Mouse (Mus musculus) brain, embryonic 14.5 days (tissue): ENCODE results near the gene Hnrnpm. TPM values are rescaled to one million over a fixed set of nuclear protein-coding genes. Genes with fewer than 3 reads are reported as not detected.
"Not testable (repeated sequence)": the region's sequence is repeated elsewhere in the genome, so short reads cannot be mapped to it uniquely, and the experiment has no call there.

Experiments
- DNase-seq: peaks from one replicate; pipeline ENCODE4 v3.0.0-alpha.2; 2011; ENCODE audit warnings: low read depth
- CTCF ChIP-seq: fragments of 200-500 bp; IDR thresholded peaks from 2 replicates; pipeline ENCODE4 v1.5.1; 2012; ENCODE audit warnings: inconsistent platforms, mild to moderate bottlenecking, moderate library complexity, borderline replicate concordance; ENCODE audit not compliant: insufficient read depth, insufficient read length; ENCODE audit errors: extremely low read depth
- POLR2A ChIP-seq: fragments of 200-500 bp; IDR thresholded peaks from 2 replicates; pipeline ENCODE4 v1.6.1; 2012; ENCODE audit warnings: mild to moderate bottlenecking, inconsistent platforms, borderline replicate concordance; ENCODE audit not compliant: poor library complexity, insufficient read depth, insufficient read length, severe bottlenecking; ENCODE audit errors: extremely low read depth
- polyA plus RNA-seq: library from polyadenylated mRNA; depleted of rRNA; stranded (reverse); fragments of >200 nt; gene quantifications from 2 replicates; pipeline ENCODE4 v1.2.3, GENCODE M21; 2012; rRNA removed

Gene Hnrnpm
- 206 and 243 TPM in 2 replicates for polyA plus RNA-seq

DNA sequence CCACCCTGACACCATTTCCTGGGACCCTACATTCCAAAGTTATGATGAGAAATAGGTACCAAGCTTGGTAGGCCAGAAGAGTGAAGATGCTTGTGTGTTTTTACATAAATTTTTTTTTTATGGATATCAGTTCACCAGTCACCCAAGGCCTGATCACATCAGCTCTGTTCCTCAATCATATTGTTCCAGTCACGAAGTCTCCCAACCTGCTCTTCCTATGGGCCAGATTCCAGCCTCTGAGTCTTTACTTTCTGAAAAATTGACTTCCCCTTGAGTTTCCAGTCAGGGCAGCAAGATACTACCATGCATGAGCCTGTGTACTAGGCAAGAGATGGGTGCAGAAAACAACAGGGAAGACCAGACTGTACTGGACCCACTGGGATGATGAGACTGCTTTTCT lies at the start of gene Hnrnpm:
Hnrnpm (minus strand) TSS at position 101 of the 400 bp plus-strand sequence.
- TF ChIP-seq CTCF (no peak), POLR2A (no peak)
- DNase-seq, result no peak

DNA sequence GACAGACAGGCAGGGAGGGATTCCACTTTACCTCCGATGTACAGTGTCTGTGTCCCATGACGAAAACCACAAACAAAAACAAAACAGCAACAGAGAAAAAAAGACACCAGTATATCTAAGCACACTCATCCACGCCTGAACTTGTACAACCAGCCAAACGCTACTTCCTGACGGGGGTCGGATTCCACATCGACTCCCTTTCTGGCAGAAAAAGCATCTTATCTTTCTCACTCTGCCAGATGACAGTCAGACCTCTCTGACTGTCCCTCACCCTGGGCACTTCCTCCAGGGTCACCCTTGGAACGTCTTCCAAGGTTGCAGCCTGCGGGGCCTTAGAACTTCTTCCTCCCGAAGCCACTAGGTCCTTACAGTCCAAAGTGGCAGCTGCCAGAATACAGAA lies 46.9 kb upstream of the Hnrnpm start:
- not testable (repeated sequence) for DNase-seq

DNA sequence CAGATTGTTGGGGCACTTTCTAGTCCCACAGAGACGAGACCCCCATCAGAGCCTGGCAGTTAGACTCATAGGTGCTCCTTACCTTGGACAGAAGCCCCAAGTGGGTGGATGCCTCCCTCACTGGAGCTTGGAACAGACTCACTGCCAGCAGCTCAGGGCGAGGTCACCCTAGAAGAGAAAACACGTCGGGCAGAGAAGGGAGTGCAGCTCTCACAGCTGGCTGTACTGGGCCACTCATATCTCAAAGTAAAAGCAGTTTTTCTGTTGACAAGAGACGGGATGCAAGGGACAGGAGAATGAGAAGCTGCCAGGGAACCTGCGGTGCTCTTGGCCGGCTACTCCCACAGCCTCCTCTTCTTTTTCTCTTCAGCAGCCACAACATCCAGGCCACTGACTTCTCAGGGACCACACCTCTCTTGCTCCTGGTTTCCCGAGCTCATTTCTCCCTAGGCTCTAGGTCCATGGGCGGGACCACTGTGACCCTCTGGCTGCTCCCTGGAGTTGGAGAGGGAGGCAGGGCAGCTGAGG lies 46.0 kb upstream of the Hnrnpm start:
- DNase-seq, result not testable (repeated sequence)

DNA sequence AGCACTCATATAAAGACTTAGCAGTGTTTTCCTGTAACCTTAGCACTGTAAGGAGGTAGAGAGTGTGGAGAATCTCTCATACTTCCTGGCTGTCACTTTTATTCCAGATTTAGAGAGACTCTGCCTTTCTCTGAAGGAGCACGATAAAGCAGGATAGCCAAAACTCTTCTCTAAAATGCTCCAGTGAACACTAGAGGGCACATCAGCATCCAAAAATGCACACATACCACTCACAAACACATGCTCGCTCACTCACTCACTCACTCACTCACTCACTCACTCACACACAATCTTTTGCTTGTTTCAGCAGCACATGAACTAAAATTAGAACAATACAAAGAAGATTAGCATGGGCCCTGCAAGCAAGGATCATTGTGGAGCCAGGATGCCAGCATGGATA lies 42.6 kb upstream of the Hnrnpm start:
- TF ChIP-seq POLR2A, result no peak
- TF ChIP-seq CTCF, result peak; percentile 7; the same call in 1 of the 2 replicates
- DNase-seq, result no peak

DNA sequence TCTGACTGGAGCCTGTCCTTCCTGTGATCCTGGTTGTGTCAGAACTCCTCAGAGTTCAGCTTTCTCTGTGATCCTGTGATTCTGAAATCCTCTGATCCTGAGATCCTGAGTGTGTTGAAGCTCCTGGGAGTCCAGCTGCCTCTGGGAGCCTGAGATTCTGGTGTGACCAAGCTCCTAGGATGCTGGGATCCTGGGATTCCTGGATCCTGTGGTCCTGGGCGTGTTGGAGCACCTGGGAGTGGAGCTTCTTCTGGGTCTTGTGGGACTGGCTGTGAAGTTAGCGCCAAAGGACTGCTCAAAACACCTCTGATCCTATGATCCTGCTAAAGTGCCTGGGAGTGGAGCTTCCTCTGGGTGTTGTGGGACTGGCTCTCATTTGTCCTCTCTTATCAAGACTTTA lies 41.7 kb upstream of the Hnrnpm start:
- TF ChIP-seq CTCF (no peak), POLR2A (no peak)
- DNase-seq, result no peak

DNA sequence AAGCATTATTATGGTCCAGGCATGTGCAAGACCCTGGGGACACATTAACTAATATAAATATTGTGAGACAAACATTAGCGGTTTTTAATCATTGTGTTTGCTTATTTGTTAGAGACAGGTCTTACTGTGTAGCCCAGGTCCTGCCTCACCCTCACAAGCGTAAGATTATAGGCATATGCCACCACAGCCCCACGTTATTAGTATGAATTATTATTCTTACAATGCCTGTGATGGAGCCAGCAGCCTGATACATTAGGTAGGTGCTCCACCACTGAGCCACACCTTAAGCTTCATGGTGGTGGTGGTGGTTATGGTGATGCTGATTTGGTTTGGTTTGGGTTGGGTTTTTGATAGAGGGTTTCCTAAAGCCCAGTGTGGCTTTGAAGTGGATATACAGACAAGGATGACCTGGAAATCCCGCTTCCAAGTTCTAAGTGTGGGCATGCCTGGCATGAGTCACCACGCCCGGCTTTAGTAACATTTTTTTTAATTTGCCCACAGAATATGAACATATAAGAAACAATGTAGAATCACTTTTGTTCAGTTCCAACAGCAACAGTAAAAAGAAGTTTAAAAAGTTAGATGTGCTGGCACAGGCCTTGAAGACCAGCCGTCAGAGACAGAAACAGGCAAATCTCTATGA lies 33.2 kb upstream of the Hnrnpm start:
- TF ChIP-seq POLR2A, result no peak
- TF ChIP-seq CTCF, result no peak
- DNase-seq, result no peak

DNA sequence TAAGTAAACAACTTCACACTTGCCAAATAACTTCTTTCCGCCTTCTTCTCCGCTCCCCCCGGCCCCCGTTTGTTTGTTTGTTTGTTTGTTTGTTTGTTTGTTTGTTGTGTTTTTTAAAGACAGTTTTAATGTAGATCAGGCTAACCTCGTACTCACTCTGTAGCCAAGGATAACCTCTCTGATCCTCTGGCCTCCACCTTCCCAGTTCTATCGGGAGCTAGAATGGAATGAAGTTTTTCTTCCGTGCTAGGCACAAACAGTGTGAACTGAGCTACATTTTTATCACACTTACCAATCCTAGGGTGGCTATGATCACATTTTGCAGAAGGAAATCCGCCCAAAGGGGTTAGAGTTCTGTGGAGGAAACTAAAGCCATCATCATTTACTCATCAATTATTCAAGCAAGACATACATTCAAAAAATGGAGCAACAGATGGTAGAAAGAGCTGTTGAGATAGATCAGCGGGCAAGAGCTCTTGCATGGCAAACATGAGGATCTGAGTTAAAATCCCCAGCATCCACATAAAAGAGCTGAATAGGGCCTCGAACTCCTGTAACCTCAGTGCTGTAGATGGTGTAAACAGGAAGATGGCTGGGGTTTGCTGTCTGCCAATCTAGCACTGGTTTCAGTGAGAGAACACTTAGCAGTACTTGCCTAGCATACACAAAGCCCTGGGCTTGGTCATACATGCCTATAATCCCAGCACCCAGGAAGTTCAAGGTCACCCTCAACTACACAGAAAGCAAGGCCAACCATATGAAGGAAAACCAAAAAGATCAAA lies 32.5 kb upstream of the Hnrnpm start:
- TF ChIP-seq CTCF, result no peak
- no peak for TF ChIP-seq POLR2A
- DNase-seq, result no peak

DNA sequence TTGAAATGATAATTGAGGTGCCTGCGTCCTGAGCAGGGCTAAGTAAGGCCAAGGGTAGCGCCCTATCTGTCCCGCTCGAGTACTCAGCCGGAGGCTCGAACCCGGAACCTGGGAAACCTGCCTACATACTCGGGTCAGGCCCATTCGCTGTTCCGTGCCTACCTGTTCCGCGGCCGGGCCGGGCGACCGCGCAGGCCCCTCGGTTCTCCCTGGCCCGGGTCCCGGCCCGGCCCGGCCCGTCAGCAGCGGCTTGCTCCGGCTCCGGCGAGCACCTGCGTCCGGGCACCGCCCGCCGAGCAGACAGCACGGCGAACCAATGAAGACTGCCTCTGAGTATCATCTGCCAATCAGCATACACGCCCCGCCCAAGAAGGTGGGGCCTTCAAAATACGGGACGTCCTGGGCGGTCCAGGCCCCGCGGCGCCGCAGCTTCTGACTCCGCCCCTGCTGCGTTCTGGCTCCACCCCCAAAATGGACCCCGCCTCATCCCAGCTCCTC lies 31.8 kb upstream of the Hnrnpm start, which contains the start of gene March2:
March2 (minus strand) TSS at position 287 of the 498 bp plus-strand sequence.
- DNase-seq, result peak; percentile 98
- TF ChIP-seq CTCF (no peak), POLR2A (peak; percentile 73)

DNA sequence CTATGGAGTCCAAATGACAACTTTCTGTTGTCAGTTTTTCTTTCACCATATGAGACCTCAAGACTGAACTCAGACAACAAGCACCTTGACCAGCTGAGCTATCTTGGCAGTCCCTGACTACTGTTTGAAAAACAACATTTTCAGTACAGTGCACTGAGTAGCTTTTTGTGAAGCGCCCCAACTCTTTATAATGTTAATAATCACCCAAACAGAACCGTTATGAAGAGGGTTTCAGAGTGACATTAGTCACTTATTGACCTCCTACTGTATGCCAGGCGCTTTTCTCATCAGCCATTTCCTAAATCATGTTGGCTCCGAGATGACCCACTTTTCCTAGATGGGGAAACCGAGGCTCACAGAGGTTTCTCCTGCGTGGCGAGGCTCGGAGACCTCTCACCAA lies 31.3 kb upstream of the Hnrnpm start:
- DNase-seq, result peak; percentile 1
- TF ChIP-seq CTCF (no peak), POLR2A (no peak)

DNA sequence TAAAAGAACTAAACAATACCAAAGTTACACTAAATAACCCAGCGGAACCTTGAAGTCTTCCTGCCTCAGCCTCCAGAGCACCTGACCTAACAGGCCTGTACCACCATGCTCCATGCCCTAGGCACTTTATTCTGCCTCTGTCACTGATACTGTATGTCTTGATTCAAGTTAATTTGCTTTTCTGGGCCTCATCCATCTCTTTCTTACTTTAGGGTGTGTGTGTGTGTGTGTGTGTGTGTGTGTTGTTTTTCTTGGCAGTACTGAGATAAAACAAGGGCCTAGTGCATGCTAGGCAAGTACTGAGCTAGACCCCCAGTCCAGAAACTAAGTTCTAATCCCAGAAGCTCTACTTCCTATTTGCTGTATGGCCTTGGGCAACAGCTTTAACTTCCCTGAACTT lies 30.6 kb upstream of the Hnrnpm start:
- DNase-seq, result no peak
- TF ChIP-seq CTCF, result no peak
- TF ChIP-seq POLR2A, result no peak

DNA sequence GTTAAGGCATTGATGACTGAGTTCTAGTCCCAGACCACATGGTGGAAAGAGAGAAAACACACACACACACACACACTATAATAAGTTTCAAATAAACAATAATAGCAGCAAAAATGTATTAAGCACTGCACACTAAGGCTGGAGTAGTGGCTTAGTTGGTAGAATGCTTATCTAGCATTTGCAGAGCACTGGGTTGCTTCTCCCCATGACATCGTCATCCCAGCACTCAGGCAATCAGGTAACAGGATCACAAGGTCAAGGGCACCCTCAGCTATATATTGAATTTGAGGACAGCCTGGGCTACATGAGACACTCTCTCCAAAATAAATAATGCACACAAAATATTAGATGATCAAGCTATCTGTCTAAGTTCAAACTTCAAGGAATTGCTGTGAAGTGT lies 28.1 kb upstream of the Hnrnpm start:
- no peak for DNase-seq
- TF ChIP-seq CTCF, result no peak
- no peak for TF ChIP-seq POLR2A

DNA sequence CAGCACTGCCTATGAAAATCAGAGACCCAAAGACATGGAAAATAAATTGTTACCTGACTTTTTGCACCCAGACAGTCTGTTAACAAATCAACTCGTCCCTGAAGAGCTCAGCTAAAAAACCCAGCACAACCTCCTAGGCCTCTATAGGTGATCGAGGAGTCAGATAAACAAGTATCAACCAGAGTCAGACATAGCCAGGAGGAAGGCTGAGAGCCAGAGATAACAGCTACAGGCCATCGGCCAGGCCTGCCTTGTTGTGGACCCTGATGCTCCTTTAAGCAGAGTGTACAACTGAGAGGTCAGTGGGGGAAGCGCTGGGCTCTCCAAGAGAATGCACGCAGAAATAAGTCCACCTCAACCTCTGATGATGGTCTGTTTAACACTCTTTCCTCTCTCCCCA lies 26.6 kb upstream of the Hnrnpm start:
- TF ChIP-seq POLR2A, result no peak
- TF ChIP-seq CTCF, result no peak
- DNase-seq, result no peak
